Mouse (Mus musculus) midbrain, embryonic 15.5 days (tissue): ENCODE results near the gene Morc1. TPM values are rescaled to one million over a fixed set of nuclear protein-coding genes. Genes with fewer than 3 reads are reported as not detected.

Source experiments
- ATAC-seq: fragments of 200-750 bp; cut with Nextera tagmentation; replicated peaks from 2 replicates; pipeline ENCODE4 v1.8.0; 2017; ENCODE audit warnings: moderate TSS enrichment
- H3K27ac ChIP-seq: fragments of 300-500 bp; sonication (generic); 2 replicates; pipeline ENCODE4 v1.5.1; 2015; ENCODE audit warnings: mild to moderate bottlenecking, inconsistent platforms
- H3K27me3 ChIP-seq: fragments of 300-500 bp; sonication (generic); replicated peaks from 2 replicates; pipeline ENCODE4 v1.6.1; 2015; ENCODE audit warnings: inconsistent platforms
- H3K36me3 ChIP-seq: fragments of 300-500 bp; sonication (generic); replicated peaks from 2 replicates; pipeline ENCODE4 v1.6.1; 2015; ENCODE audit warnings: inconsistent platforms
- H3K4me1 ChIP-seq: fragments of 300-500 bp; sonication (generic); 2 replicates; pipeline ENCODE4 v1.6.1; 2015; ENCODE audit warnings: inconsistent platforms
- H3K4me2 ChIP-seq: fragments of 300-500 bp; sonication (generic); 2 replicates; pipeline ENCODE4 v1.6.1; 2015; ENCODE audit warnings: inconsistent platforms, mild to moderate bottlenecking, moderate library complexity
- H3K4me3 ChIP-seq: fragments of 300-500 bp; sonication (generic); 2 replicates; pipeline ENCODE4 v1.5.1; 2015; ENCODE audit warnings: mild to moderate bottlenecking, inconsistent platforms
- H3K9ac ChIP-seq: fragments of 300-500 bp; sonication (generic); 2 replicates; pipeline ENCODE4 v1.6.1; 2015; ENCODE audit warnings: mild to moderate bottlenecking, inconsistent platforms
- H3K9me3 ChIP-seq: fragments of 300-500 bp; sonication (generic); 2 replicates; pipeline ENCODE4 v1.6.1; 2016; ENCODE audit warnings: inconsistent platforms
- WGBS: fragments of 180-500 bp; shearing (Covaris S2); methylation state at CpG from one replicate; pipeline ENCODE4 v1.1.7; 2015; ENCODE audit warnings: mixed read lengths; 5-methylcytosine and 5-hydroxymethylcytosine counted together
- polyA plus RNA-seq: library from polyadenylated mRNA; unstranded; fragments of >200 nt; fragmentation: Nextera tagmentation; extraction: Ambion mirVana; gene quantifications from 2 replicates; pipeline ENCODE4 v1.2.1, GENCODE M21; 2015

Morc1 gene
- polyA plus RNA-seq, 1 experiment from 2014 or later = not detected

- WGBS = 29% methylated on average over 2 of the region's 2 CpGs
- Histone ChIP-seq H3K4me2 (no peak overlapping the region), H3K27me3 (no peaks in the 10 kb centered on the region), H3K9ac (no peak overlapping the region), H3K4me3 (no peak overlapping the region), H3K9me3 (no peaks in the 10 kb centered on the region), H3K4me1 (no peaks in the 10 kb centered on the region), H3K27ac (no peak overlapping the region), H3K36me3 (no peaks in the 10 kb centered on the region)
- no peak for ATAC-seq
These were observed 8.5 kb upstream of the Morc1 start for GRCm38 (mm10) chr16:48422501-48422900.

GRCm38 (mm10) chr16:48424069-48424468 is 7.0 kb upstream of the Morc1 start:
- Histone ChIP-seq H3K9me3 (no peaks in the 10 kb centered on the region), H3K27ac (no peak overlapping the region), H3K4me3 (no peak overlapping the region), H3K4me2 (no peak overlapping the region), H3K9ac (no peak overlapping the region), H3K27me3 (no peaks in the 10 kb centered on the region), H3K36me3 (no peaks in the 10 kb centered on the region), H3K4me1 (no peaks in the 10 kb centered on the region)
- no peak for ATAC-seq
- WGBS = 80% methylated on average over 4 of the region's 4 CpGs

- WGBS = 39% methylated on average over 1 of the region's 1 CpGs
- H3K4me1 ChIP-seq = no peaks in the 10 kb centered on the region
- no peaks in the 10 kb centered on the region for H3K27me3 ChIP-seq
- H3K4me3 ChIP-seq = no peak overlapping the region
- H3K27ac ChIP-seq = no peak overlapping the region
- H3K9me3 ChIP-seq = no peaks in the 10 kb centered on the region
- 0 out of 2 replicates have a peak, but pooled peaks have one; percentile 14 for ATAC-seq
- no peak overlapping the region for H3K4me2 ChIP-seq
- H3K9ac ChIP-seq = no peak overlapping the region
- H3K36me3 ChIP-seq = no peaks in the 10 kb centered on the region
These were observed 1.6 kb upstream of the Morc1 start for GRCm38 (mm10) chr16:48429427-48429826.

- Histone ChIP-seq H3K4me2 (no peak overlapping the region), H3K4me3 (no peak overlapping the region), H3K27ac (no peak overlapping the region), H3K36me3 (no peaks in the 10 kb centered on the region), H3K4me1 (no peaks in the 10 kb centered on the region), H3K9me3 (no peaks in the 10 kb centered on the region), H3K9ac (no peak overlapping the region), H3K27me3 (no peaks in the 10 kb centered on the region)
- WGBS = 14% methylated on average over 1 of the region's 1 CpGs
- ATAC-seq = no peak
These were observed 4.4 kb downstream of the Morc1 start for GRCm38 (mm10) chr16:48435454-48435853.

DNA sequence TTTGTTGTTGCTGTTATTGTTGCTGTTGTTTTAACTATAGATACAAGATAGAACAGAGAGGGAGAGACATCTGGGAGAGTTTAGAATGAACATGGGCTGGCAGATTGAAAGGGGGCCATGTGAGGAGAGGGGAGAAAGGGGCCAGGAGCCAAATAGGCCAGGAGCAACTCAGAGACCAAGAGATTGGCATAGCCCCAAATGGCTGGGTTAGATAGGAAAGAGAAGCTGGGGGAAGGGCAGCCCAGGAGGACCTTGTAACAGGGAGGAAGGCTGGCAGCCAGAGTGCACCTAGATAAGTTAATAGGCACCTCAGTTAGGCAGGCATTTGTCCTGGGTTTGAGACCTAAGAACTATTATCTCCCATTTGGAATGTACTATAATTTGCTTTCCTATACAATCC is 6.4 kb downstream of the Morc1 start:
- ATAC-seq = no peak
- Histone ChIP-seq H3K27ac (no peak overlapping the region), H3K9ac (no peak overlapping the region), H3K4me1 (no peaks in the 10 kb centered on the region), H3K4me2 (no peak overlapping the region), H3K27me3 (no peaks in the 10 kb centered on the region), H3K9me3 (no peaks in the 10 kb centered on the region), H3K36me3 (no peaks in the 10 kb centered on the region), H3K4me3 (no peak overlapping the region)

- no peak overlapping the region for H3K4me2 ChIP-seq
- WGBS = 90% methylated on average over 5 of the region's 5 CpGs
- no peak overlapping the region for H3K9ac ChIP-seq
- H3K27me3 ChIP-seq = no peaks in the 10 kb centered on the region
- H3K27ac ChIP-seq = no peak overlapping the region
- H3K4me1 ChIP-seq = no peaks in the 10 kb centered on the region
- no peak for ATAC-seq
- H3K9me3 ChIP-seq = no peaks in the 10 kb centered on the region
- H3K36me3 ChIP-seq = no peaks in the 10 kb centered on the region
- H3K4me3 ChIP-seq = no peak overlapping the region
These were observed 13.6 kb downstream of the Morc1 start for GRCm38 (mm10) chr16:48444589-48444988.

DNA sequence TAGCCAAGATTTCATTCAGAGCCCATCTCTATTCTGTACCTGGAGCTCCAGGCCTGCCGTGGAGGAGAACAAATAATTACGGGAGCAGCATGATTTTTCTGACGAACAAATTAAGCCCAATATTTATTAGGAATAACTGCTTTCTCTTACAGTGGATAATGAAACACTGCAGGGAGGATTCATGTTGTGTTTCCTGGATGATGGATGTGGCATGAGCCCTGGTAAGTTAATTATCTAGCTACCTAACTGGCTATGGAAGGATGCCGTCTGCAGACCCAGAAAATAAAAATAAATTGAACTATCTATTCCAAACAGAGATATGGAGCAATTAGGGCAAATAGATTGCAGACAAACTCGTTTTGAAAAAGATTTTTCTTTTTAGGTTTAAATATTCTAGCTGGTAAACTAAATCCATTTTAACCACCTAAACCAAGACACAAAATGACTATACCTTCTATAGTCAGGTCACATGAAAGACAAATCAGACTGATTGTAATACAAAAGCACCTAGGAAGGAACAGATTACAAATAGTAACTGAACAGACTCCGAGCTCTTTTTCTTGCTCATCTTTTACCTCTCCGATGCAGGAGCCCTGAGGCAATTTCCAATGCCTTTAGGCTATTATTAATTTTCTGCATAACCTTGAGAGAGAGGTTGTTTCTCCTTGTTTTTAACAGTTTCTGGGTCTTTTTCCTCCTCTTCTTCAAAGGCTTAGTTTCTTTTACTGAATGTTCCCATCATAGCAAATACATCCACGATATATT is 15.3 kb downstream of the Morc1 start:
- no peaks in the 10 kb centered on the region for H3K9me3 ChIP-seq
- H3K27me3 ChIP-seq = no peaks in the 10 kb centered on the region
- H3K9ac ChIP-seq = no peak overlapping the region
- no peaks in the 10 kb centered on the region for H3K36me3 ChIP-seq
- no peak overlapping the region for H3K4me2 ChIP-seq
- H3K4me1 ChIP-seq = no peaks in the 10 kb centered on the region
- H3K4me3 ChIP-seq = no peak overlapping the region
- no peak overlapping the region for H3K27ac ChIP-seq
- 0 out of 2 replicates have a peak, but pooled peaks have one; percentile 37 for ATAC-seq
- WGBS = 63% methylated on average over 8 of the region's 8 CpGs

DNA sequence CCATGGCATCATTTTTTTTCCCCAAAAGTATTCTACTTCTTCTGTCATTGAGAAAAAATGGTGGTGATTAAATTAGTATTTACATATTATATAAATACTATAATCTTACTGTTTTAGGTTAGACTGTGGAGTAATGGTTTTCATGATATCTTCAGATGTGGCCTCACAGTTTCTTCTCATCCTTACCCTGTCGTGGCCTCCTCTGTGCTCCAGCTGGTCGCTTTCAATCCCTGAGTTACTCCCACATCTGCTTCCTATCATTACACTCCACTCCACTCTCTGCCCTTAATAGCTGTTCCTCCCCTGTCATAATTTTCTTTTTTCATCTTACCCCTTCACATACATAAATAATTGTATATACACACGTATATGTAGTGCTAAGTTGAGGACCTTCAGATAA is 22.2 kb downstream of the Morc1 start:
- ATAC-seq = no peak
- Histone ChIP-seq H3K27ac (no peak overlapping the region), H3K4me3 (no peak overlapping the region), H3K27me3 (no peaks in the 10 kb centered on the region), H3K4me1 (no peaks in the 10 kb centered on the region), H3K9me3 (no peaks in the 10 kb centered on the region), H3K36me3 (no peaks in the 10 kb centered on the region), H3K9ac (no peak overlapping the region), H3K4me2 (no peak overlapping the region)
- WGBS = 82% methylated on average over 3 of the region's 3 CpGs

DNA sequence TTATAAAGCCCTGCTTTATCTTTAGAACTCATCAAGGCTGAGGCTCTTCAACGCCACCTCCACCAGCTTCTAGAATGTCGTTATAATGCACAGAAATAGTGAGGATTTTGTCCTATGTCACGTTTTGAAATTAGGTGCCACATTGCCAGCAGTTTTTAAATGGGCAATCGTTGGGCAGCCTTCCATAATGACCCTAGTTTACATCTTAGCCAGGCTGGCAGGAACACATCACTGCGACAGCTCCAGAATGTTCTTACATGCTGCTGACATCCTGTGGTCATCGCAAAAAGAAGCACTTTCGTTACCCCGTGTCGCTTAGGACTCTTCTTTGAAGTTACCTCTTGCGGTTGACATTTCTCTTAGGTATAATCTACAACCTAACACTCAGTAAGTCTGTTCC is 42.4 kb downstream of the Morc1 start:
- Histone ChIP-seq H3K4me3 (no peak overlapping the region), H3K9ac (no peak overlapping the region), H3K9me3 (no peaks in the 10 kb centered on the region), H3K4me2 (no peak overlapping the region), H3K27me3 (no peaks in the 10 kb centered on the region), H3K27ac (no peak overlapping the region), H3K36me3 (no peaks in the 10 kb centered on the region), H3K4me1 (0 out of 2 replicates have a peak, but pooled peaks cover 3% of the 10 kb centered on the region)
- 90% methylated on average over 10 of the region's 10 CpGs for WGBS
- ATAC-seq = no peak

DNA sequence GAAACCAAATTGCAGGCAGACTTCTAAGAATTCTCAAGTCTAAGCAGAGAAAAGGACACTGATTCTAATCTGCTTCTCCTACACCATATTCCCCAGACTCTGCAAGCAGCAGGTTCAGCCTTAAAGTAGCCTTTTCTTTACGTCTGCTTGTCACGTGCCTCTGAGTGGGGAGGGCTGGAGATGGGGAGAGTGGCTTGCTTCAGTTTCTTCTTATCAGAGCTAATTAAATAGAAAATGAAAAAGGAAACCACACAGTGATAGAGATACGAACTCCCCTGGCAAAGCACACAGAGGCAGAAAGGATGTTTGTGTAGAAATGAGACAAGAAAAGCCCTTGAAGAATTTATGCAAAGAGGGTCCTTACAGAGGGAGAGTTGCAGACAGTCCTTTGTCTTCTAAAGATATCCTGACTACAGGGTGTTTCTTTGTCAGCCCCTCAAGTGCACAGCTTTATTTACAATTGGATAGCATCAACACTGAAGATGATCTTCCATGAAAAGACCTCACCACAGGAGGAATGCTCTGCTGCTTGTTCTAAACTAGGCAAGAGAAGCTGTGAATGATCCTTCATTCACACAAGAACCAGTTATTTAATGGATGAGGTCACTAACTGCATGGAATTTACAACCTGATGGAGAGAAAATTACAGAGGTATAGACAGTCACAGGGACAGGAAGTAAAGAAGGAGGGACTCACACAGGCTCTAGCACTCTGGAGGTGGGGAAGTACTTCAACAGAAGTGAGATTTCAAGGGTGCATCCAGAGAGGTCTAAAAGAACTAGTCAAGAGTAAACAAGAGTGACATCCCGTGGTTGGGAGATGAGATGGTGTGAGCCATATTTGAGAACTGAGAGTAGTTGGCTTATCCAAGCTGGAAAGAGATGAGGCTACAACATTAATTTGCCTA is 44.1 kb downstream of the Morc1 start:
- no peak; the same call in 1 of the 2 replicates for ATAC-seq
- H3K36me3 ChIP-seq = no peaks in the 10 kb centered on the region
- H3K4me3 ChIP-seq = no peak overlapping the region
- no peak overlapping the region for H3K4me2 ChIP-seq
- H3K27ac ChIP-seq = no peak overlapping the region
- H3K4me1 ChIP-seq = 0 out of 2 replicates have a peak, but pooled peaks cover 3% of the 10 kb centered on the region
- H3K9me3 ChIP-seq = no peaks in the 10 kb centered on the region
- H3K9ac ChIP-seq = no peak overlapping the region
- H3K27me3 ChIP-seq = no peaks in the 10 kb centered on the region
- 22% methylated on average over 4 of the region's 4 CpGs for WGBS

GRCm38 (mm10) chr16:48479266-48479848 is 48.3 kb downstream of the Morc1 start:
- no peak for ATAC-seq
- 84% methylated on average over 8 of the region's 8 CpGs for WGBS
- Histone ChIP-seq H3K27ac (no peak overlapping the region), H3K36me3 (no peaks in the 10 kb centered on the region), H3K4me3 (no peak overlapping the region), H3K9me3 (no peaks in the 10 kb centered on the region), H3K27me3 (no peaks in the 10 kb centered on the region), H3K4me1 (0 out of 2 replicates have a peak, but pooled peaks cover 3% of the 10 kb centered on the region), H3K4me2 (no peak overlapping the region), H3K9ac (no peak overlapping the region)

GRCm38 (mm10) chr16:48516776-48517499 is 85.9 kb downstream of the Morc1 start:
- no peak overlapping the region for H3K27ac ChIP-seq
- no peaks in the 10 kb centered on the region for H3K9me3 ChIP-seq
- no peak overlapping the region for H3K4me3 ChIP-seq
- H3K4me2 ChIP-seq = no peak overlapping the region
- 87% methylated on average over 5 of the region's 5 CpGs for WGBS
- H3K36me3 ChIP-seq = no peaks in the 10 kb centered on the region
- no peaks in the 10 kb centered on the region for H3K4me1 ChIP-seq
- no peak for ATAC-seq
- no peak overlapping the region for H3K9ac ChIP-seq
- no peaks in the 10 kb centered on the region for H3K27me3 ChIP-seq
